Mouse (Mus musculus) layer of hippocampus, adult 18-20 months (tissue): ENCODE results near the gene Megf8. TPM values are rescaled to one million over a fixed set of nuclear protein-coding genes. Genes with fewer than 3 reads are reported as not detected.
A peak's percentile ranks its signal among the peaks of the same experiment; 100 is the strongest.

Experiments used
- DNase-seq, 2 experiments: peaks; one replicate each; pipeline ENCODE4 v3.0.0; 2022; ENCODE audit warnings: low spot score in 2 of 2
- total RNA-seq, 2 experiments: library from RNA; stranded (reverse); gene quantifications; 2 replicates each; pipeline ENCODE4 v1.2.3; 2021

Gene Megf8
- total RNA-seq, 2 experiments from 2014 or later: 99.1 to 99.9 TPM

GRCm38 (mm10) chr7:25380392-25381283 is 63.7 kb downstream of the Megf8 start:
- no peak for DNase-seq

- no peak for DNase-seq
Measured at GRCm38 (mm10) chr7:25381284-25381680, 64.3 kb downstream of the Megf8 start.

GRCm38 (mm10) chr7:25382541-25382940 is 65.6 kb downstream of the Megf8 start:
- DNase-seq: no peak

- no peak for DNase-seq
Measured at GRCm38 (mm10) chr7:25383385-25383784, 66.4 kb downstream of the Megf8 start.

GRCm38 (mm10) chr7:25383891-25384290 is 66.9 kb downstream of the Megf8 start:
- no peak for DNase-seq

DNA sequence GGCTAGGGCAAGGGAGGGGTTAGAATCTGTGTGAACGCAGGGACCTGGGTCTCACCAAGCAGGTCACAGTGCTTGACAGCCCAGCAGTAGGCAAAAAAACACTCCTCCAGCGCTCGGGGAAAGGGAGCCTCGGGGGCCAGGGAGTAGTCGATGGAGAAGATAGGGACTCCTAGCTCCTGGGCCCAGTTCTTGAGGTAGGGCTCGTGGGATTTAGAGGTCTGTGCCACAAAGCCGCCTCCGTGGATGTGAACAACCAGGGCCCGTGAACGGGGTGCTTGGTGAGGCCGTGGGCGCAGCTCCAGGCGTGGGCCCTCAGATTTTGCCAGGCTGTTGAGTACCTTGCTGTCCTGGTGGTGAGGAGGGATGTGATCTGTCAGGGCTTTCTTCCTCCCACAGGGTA is 67.4 kb downstream of the Megf8 start:
- DNase-seq: no peak

DNA sequence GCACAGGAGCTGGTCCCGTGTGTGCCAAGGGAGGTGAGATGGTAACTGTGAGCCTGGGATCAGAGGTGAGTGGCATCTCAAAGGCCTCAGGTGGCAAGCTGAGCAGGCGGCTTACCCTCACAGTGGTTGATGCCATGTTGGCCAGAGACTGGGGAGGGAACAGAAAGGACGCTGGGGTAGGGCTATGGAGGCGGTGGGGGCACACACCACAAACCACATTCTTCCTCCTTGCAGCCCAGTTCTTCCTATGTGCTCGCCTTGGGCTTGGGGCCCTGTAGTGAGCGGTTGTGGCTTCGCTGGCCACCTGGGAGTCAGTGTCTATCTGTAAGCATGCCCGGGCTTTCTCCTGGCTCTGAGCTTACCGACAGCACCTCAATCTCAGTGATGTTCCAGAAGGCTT is 67.9 kb downstream of the Megf8 start:
- DNase-seq: no peak

DNA sequence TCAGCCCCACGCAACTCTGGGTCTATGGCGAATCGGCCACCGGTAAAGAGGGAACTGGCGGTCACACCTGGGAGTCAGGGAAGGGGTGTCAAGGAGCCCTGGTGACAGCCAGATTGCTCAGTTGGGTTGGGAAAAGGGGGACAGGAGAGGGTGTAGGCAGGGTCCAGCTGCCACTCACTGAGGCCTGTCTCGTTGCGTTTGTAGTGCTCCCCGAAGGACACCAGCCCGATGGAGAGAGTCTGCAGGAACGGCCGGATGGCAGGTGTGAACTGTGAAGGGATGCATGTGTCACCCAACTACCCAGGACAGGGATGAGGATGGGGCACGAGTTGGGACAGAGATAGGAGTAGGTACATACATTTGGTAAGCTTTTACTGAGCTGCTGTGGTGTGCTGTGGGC is 68.3 kb downstream of the Megf8 start:
- DNase-seq: no peak

- DNase-seq: no peak
Measured at GRCm38 (mm10) chr7:25385850-25386555, 69.0 kb downstream of the Megf8 start.

DNA sequence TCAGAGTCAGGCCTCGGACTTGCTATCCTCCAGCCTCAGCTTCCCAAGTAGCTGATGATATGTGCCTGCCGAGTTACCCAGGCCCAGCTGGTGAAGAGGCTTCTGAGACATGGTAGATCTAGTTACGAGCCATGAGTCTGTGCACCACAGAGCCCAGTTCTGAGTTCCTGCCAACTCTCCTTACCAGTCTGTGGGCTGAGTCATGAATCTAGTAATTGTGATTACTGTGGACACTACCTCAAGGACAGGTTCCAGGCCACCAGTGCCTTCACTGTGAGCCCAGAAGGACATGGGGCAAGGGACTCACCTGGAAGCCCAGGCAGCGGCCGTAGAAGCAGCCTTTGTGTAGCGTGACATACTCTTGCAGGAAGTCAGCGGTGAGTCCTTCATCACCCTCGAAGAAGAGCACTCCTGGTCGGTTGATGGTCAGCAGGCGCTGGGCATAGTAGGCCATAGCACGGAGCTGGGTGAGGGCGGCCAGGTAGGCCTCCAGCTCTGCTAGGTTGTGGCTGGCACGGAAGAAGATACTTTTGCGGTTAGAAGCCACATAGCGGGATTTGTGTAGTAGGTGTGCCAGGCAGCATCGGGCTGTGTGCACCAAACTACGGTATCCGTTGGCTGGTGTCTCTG is 71.0 kb downstream of the Megf8 start:
- no peak for DNase-seq

DNA sequence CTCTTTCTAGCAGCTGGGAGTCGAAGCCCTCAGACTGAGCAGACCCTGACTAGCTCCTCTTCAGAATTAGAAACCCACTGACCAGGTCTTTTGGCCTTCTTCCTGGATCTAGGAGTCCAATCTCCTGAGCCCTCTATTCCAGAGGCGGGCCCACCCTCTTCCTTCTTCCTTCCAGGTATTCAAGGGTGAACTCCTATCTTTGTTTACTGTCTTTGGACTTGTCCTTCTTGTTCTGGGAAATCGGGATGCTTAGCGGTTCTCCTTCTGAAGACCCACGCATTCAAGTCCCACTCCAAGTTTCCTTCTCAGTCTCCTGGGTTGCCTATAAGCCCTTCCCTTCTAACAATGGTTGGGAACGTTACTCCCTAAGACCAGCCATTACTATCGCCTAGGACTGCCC is 72.0 kb downstream of the Megf8 start:
- DNase-seq: no peak

- DNase-seq: no peak
Measured at GRCm38 (mm10) chr7:25390054-25390770, 73.2 kb downstream of the Megf8 start.

GRCm38 (mm10) chr7:25390986-25391385 is 74.0 kb downstream of the Megf8 start:
- DNase-seq: no peak

- no peak for DNase-seq
Measured at GRCm38 (mm10) chr7:25391856-25392453, 75.0 kb downstream of the Megf8 start.

DNA sequence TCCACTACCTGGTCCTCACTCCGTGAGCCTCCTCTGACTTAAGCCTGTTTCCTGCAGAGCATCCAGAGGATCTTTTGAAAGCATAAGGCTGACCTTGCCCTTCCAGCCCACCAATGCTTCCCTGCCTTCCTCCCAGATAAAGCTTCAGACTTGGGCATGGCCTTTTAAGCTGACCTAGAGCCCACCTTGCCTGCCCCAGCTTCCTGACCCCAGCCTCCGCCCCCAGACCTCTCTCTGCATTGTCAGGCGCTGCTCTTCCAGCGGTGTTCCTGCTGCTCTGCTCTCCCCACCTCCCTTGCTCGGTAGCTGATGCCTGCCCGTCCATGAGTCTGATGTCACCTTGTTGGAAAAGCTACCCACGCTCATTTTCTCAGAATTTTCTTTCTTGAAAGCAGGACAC is 75.9 kb downstream of the Megf8 start:
- no peak for DNase-seq

DNA sequence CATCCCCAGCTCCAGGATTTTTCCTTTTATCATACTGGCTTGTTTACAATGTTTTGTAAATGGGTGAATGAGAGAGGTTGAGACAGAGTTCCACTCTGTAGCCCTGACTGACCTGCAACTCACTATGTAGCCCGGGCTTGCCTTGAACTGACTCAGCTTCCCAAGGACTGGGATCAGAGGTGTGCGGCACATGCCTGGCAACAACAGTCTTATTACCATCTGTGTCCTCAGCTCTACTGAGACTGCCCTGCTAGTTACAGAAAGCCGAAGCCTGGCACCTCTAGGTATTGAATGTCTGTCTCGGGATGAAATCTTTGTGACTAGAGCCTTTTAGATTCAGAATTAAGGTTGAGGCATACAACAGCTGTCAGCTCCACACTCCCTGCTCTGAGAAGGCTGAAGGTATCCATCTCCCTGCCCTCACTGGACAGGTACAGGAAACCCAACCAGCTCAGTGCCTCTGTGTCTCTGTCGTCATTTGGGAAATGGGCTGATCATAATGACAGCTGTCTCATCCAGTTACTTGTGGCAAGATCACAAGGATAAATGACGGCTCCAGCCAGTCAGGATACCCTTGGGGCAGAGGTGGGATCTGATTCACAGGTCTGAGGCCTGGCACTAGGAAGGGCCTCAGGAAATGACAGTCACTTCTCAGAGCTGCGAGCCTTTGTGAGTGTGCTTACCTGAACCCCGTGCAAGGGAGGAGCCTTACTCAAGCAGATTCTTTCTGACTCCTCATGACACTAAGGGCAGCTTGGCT is 76.7 kb downstream of the Megf8 start:
- DNase-seq: no peak

DNA sequence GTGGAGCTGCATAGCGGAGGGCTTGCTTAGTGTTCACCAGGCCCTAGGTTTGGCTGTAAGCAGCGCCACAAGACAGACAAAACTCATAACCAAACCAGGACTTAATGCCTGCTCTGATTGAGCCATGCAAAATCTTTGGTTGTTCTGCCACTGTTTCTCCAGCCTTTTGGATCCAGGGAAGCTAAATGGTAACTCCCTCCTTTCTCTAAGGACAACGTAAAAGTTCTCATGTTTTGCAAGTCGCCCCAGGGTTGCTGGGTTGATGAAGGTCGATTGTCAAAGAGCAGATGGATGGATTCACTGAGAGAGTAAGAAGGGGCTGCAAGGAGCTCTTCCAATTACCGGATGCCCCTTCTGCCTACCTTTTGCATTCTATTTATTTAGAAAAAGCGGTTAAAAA is 77.8 kb downstream of the Megf8 start:
- DNase-seq: no peak

- no peak for DNase-seq
Measured at GRCm38 (mm10) chr7:25395186-25395557, 78.2 kb downstream of the Megf8 start.

- peak; percentile 94 to 97 for DNase-seq
Measured at GRCm38 (mm10) chr7:25395558-25396521, 78.9 kb downstream of the Megf8 start.
